ENCODE assay signal across 10 mouse cellular contexts in the genomic region with DNA sequence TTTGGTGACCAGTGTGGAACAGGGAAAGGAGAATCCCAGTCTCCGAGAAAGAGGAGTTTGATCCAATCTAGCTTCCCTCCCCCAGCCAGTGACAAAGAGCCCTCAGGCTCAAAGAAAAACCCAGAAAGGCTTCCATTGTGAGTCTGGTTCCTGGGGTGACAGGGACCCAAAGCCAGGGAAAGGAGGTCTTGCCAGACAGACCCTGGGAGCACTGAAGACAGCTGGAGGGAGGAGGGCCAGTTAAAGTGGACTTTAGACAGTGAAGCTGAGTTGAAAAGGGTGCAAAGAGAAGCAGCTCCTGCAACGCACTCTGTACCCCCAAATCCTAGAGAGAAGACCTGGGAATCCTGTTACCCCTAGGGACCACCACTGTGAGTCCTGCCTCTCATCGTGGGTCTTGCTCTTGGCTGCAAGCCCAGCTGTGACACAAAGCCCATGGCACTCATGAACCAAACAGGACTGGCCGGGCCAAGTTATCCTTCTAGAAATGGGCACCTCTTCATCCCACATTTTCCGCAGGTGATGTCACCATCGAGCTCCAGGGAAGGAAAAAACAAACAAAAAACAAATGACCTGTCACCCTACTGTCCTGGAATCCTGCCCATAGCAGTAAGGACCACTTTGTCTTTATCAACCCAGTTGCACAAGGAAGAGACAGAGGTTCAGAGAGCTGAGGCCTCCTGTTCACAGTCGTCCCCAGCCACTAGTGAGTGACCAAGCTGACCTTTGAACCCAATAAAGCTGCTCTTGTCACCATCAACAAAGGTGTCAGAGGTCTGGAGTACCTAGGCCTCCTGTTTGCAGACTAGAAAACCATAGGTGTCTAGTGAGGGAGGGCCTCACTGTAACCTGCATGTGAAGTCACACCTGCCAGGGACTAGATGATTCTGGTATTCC. TPM values are rescaled to one million over a fixed set of nuclear protein-coding genes. Genes with fewer than 3 reads are reported as not detected.
DNase-seq lines count a peak whose midpoint lies in the region; ATAC-seq and TF ChIP-seq lines count a peak whose summit lies in the region.
"Had no signal": no experiment of that assay in that cellular context is flagged by ENCODE, and none has a peak within 500 bp of the region (broad histone marks: within the 10 kb centered on the region; RNA-seq: fewer than 3 reads in every experiment).

No protein-coding gene starts in this region.

- peaks cover 26% of the 10 kb centered on the region; the same call in 1 of the 2 replicates for H3K27me3 ChIP-seq in intestine, postnatal 0 days (replicated peaks; ENCODE audit: control insufficient read depth, insufficient read depth, low read length)

- H3K9me3 ChIP-seq in intestine, postnatal 0 days (ENCODE audit: control insufficient read depth), result no peaks in the 10 kb centered on the region

- TF ChIP-seq CTCF in intestine, postnatal 0 days (IDR thresholded peaks at IDR 0.05; ENCODE audit: low read depth), result no peak

- H3K4me3 ChIP-seq in intestine, postnatal 0 days (ENCODE audit: low read depth, low read length), result no peak overlapping the region

- peak; percentile 85 for ATAC-seq in intestine, postnatal 0 days
- ATAC-seq: inflammation-experienced regulatory T-cells, adult 6 months had no signal

- 43% methylated on average over 7 of the region's 7 CpGs for WGBS in intestine, postnatal 0 days

- no peaks in the 10 kb centered on the region for H3K36me3 ChIP-seq in intestine, postnatal 0 days (ENCODE audit: control insufficient read depth, insufficient read depth)

- no peak overlapping the region for H3K9ac ChIP-seq in intestine, postnatal 0 days (ENCODE audit: low read depth, low read length)

- peak; percentile 52 for DNase-seq in layer of hippocampus, adult 11-12 months (ENCODE audit: low spot score)
- DNase-seq in layer of hippocampus, adult 9-10 months (ENCODE audit: low spot score), result no peak
- DNase-seq in right cerebral cortex, postnatal 4 days, result peak; percentile 27
- no peak for DNase-seq in right cerebral cortex, postnatal 14 days
- no peak for DNase-seq in ovary, adult 18-20 months (ENCODE audit: low spot score)
- DNase-seq in T-cell, adult 2 months (ENCODE audit: low spot score), result no peak
- DNase-seq: lung, adult 2 months; thymus, adult 2 months had no signal

- no peak overlapping the region for H3K4me2 ChIP-seq in intestine, postnatal 0 days (replicated peaks; ENCODE audit: low read depth)

- peak overlapping the region; percentile 74 for H3K27ac ChIP-seq in intestine, postnatal 0 days (ENCODE audit: low read depth, low read length)

- H3K4me1 ChIP-seq in intestine, postnatal 0 days (replicated peaks; ENCODE audit: control insufficient read depth, insufficient read depth, low read length), result no peaks in the 10 kb centered on the region; the same call in 1 of the 2 replicates

RNA-seq across cellular contexts. Expression of a gene that starts 11.2 kb away (rescaled TPM):
- not detected in 2 replicates for polyA plus RNA-seq in intestine, postnatal 0 days (2015; fragmentation: Nextera tagmentation; extraction: Ambion mirVana)
- polyA plus RNA-seq: inflammation-experienced regulatory T-cells, adult 6 months; lung, adult 2 months had no signal

RNA-seq across cellular contexts. Expression of a gene that starts 21.2 kb away (rescaled TPM):
- 36.7 and 48.3 TPM in 2 replicates for polyA plus RNA-seq in intestine, postnatal 0 days (2015; fragmentation: Nextera tagmentation; extraction: Ambion mirVana)

RNA-seq across cellular contexts. Expression of a gene that starts 21.7 kb away (rescaled TPM):
- 2.8 and 3.2 TPM in 2 replicates for polyA plus RNA-seq in intestine, postnatal 0 days (2015; fragmentation: Nextera tagmentation; extraction: Ambion mirVana)

RNA-seq across cellular contexts. Expression of a gene that starts 43.9 kb away (rescaled TPM):
- polyA plus RNA-seq in intestine, postnatal 0 days (2015; fragmentation: Nextera tagmentation; extraction: Ambion mirVana), result 18.6 and 20.1 TPM in 2 replicates

RNA-seq across cellular contexts. Expression of a gene that starts 58.9 kb away (rescaled TPM):
- polyA plus RNA-seq in intestine, postnatal 0 days (2015; fragmentation: Nextera tagmentation; extraction: Ambion mirVana), result 1.3 and 1.6 TPM in 2 replicates

Comparison
In these comparisons a context has a peak if more than half of its experiments do, and no peak if none do; other contexts are left out.
1. DNase-seq: peak in layer of hippocampus, adult 11-12 months (single experiment) and right cerebral cortex, postnatal 4 days (single experiment); none in layer of hippocampus, adult 9-10 months (single experiment), right cerebral cortex, postnatal 14 days (single experiment), ovary, adult 18-20 months (single experiment) and T-cell, adult 2 months (single experiment).